Mouse (Mus musculus) hindlimb bud, embryonic 11.5 days (tissue): ENCODE results near the gene Pcbp4.
"Not testable (repeated sequence)": the region's sequence is repeated elsewhere in the genome, so short reads cannot be mapped to it uniquely, and the experiment has no call there.

Source experiments
- DNase-seq: peaks from one replicate; pipeline ENCODE4 v3.0.0-alpha.2; 2012; ENCODE audit warnings: low read depth, low spot score; ENCODE audit errors: extremely low spot score

The Pcbp4 gene

DNA sequence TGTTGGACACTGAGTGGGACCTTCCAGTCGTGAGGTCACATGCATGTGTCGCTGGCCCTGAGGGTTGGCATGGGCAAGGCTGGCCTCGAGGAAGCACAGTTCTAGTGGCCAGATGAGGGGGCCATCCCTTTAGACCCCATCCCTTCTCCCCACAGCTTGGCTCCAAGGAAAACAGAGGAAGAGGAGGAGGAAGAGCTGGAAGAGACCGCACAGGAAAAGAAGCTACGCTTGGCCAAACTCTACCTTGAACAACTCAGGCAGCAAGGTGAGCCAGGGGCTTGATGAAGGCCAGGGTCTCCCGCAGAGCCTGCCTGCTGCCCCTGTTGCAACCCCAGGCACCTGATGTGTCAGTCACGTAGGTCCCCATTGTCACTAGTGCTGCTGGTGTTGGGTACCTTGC is 27.4 kb downstream of the Pcbp4 start:
- DNase-seq = no peak

DNA sequence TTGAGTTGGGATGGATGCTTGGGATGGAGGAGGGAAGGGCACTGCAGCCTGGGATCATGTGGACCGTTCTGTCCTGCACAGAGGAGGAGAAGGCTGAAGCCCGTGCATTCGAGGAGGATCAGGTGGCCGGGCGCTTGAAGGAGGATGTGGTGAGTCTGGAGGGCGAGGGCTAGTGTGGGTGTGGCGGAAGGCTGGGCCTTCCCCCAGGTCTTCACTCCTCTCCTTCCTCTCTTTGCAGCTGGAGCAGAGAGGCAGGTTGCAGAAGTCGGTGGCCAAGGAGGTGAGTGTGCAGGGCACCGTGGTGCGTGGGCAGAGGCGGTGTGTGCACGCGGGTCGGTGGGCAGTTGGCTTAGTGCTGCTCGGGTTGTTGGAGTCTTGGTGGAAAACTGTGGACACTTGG is 28.0 kb downstream of the Pcbp4 start:
- no peak for DNase-seq

DNA sequence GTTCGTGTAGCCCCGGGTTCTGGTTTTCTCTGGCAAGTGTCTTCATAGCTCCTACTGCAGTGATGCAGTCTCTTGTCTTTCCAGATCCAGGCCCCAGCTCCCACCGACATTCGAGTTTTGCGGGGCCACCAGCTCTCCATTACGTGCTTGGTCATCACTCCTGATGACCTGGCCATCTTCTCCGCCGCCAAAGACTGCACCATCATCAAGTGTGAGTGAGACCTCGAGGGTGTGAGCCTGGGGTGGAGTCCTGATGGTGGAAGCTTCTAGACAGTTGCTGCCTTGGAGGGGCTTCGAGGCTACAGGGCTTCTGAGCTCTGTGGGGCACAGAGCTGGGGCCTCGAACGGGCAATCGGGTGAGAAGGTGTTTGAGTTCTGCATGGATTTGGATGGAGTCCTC is 28.6 kb downstream of the Pcbp4 start:
- DNase-seq = no peak

- no peak for DNase-seq
Measured at GRCm38 (mm10) chr9:106482578-106483115, 29.6 kb downstream of the Pcbp4 start.

GRCm38 (mm10) chr9:106483136-106483535 is 30.0 kb downstream of the Pcbp4 start:
- DNase-seq = no peak

DNA sequence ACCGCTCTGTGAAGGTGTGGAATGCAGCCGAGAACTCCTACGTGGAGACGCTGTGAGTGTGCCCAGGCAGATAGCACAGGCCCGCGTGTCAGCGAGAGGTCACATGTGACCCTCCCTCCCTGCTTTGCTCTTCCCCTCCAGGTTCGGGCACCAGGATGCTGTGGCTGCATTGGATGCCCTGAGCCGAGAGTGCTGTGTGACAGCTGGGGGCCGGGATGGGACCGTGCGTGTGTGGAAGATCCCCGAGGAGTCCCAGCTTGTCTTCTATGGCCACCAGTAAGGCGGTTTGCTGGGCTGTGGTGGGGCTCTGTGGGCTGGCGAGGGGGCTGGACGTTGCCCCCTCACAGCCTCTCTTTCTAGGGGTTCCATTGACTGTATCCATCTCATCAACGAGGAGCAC is 30.5 kb downstream of the Pcbp4 start:
- DNase-seq = no peak

DNA sequence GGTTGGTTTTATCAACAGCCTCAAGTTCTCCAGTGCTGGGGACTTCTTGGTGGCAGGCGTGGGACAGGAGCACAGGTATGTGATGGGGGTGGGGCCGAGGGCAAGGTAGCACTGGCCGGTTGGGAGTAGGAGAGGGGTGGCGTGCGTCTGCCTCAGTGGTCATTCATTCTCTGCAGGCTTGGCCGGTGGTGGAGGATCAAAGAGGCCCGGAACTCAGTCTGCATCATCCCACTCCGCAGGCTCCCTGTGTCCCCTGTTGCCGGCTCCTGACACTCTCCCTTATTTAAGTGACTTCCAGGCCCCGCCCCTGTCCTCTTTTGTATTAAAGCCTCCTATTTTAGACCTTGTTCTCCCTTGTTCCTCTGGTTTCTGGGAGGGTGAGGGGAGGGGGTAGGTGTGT is 32.0 kb downstream of the Pcbp4 start:
- no peak for DNase-seq

DNA sequence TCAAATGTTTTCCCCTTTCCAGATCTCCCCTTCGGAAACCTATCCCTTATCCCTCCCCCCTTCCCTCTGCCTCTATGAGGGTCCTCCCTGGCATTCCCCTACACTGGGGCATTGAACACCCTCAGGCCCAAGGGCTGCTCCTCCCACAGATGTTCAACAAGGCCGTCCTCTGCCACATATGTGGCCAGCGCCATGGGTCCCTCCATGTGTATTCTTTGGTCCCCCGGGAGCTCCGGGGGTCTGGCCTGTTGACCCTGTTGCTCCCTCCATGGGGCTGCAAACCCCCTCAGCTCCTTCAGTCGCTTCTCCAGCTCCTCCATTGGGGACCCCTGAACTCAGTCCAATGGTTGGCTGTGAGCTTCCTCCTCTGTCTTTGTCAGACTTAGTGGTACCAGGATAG is 34.5 kb downstream of the Pcbp4 start:
- not testable (repeated sequence) for DNase-seq

- no peak for DNase-seq
Measured at GRCm38 (mm10) chr9:106499667-106500066, 46.6 kb downstream of the Pcbp4 start, which contains the start of gene Iqcf1. Gene Iqcf1, plus strand, starts transcription at chr9:106499967.

DNA sequence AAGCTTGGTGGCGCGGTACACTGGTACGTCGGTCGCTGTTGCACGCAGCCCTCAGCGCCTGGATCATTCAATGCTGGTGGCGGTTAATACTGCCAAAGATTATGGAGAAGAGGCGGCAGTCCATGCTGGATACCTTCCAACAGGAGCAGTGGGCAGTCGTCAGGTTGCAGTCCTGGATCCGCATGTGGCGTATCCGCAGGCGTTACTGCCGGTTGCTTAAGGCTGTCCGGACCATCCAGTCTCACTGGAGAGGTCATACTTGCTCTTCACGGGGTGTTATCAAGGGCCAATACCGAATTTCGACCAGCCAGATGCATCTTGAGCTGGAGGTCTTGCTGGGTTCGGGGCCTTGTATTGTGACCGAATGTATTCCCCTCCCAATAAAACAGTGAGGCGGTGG is 48.8 kb downstream of the Pcbp4 start:
- no peak for DNase-seq

GRCm38 (mm10) chr9:106504246-106504645 is 51.2 kb downstream of the Pcbp4 start:
- no peak for DNase-seq

DNA sequence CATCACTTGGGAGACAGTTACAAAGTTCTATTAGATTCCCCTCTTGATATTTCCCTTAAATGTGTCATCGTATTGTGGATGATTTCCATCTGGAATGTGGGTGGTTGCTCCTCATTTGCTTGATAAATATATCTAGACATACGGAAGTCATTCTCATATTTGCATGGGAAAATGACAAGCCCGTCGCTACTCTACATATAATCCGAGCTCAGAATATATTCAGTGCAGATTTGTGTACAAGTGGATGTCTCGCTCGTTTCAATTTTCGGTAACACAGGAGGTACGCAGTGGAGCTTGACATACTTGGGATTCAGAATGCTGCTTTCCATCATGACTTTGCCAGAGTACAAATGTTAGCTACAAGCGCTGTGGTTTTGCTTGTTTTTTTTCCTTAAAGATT is 56.3 kb downstream of the Pcbp4 start:
- DNase-seq = no peak

DNA sequence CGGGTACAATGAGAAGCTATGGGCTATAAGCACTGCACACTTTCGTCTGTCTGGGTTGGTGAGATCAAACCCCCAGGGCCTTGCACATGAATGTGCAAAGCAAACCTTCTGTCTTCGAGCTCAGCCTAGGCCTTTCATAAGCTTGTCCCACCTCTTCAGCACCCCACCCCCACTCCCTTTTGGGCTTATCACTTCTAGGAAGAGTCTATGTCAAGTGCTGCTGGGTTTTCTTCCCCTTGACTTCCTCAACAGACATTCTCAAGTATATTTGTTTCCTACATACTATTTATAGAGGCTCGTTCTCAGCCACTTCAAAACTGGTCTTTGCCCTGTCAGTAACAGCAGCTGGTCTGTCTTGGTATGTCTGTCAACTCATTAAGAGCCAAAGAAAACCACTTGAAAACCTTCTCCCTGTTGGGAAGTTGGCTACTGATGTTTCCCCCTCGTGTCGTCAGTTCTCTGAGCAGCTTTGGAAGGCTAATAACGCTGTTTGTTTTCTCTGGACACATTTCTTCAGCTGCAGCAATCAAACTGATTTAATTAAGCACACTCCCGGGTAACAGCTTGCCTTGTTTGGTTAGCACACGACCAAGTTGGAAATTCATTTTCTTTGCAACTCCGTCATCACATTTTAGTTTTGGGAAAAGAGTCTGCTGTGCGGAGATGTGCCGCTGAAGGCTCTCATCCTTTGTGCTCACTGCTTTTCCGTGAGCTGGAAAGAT is 59.8 kb downstream of the Pcbp4 start:
- DNase-seq = no peak

DNA sequence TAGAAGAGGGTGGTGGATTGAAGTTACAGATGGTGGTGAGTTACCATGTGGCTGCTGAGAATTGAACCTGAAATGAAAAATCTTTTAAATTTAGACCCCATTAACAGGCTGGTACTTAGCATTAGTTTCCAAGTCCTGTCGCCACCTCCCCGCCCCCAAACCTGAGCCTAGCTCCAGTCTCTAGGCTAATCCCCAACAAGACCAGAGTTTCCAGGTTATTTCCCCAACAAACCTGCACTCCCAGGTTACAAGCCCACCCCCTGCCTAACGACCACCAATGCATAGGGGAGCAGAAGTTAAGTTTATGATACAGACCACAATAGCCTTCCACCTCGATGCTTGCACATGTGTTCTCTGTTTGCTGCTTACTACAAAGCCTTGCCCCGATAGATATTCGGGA is 60.5 kb downstream of the Pcbp4 start:
- DNase-seq = no peak
